Mouse (Mus musculus): ENCODE data around the gene Pde4c.
A peak's percentile ranks its signal among the peaks of the same experiment; 100 is the strongest.

Pde4c gene

DNA sequence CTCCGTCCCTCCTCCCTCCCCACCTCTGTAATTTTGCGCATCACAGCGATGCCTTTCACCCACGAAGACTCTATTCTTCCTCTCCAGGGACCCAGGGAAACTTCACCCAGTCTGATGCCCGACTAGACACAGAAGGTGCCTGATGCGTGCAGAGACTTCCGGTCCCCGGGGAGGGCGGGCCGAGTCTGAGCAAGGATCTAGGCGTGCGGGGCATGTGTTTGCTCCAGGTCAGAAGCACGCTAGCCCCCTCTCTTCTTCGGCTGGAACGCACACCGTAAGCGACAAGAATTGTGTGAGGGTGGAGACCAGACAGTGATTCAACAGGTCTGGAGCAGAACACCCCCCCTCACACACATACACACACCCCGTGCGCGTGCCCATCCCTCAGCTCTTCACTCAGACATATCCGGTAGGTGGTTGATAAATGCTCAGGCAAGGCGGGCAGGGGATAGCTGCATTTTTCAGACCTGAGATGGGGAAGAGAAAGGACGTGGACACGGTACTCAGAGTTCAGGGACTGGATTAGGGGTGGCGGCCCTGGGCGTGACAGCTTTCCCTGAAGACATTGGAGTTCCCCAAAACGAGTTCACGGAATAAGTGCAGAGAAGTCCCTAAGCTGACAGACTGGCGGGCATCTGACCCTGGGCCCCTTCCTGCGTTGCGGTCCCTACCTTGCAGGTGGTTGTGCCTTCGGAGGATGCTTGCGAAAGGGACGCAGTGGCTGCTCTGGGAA, 42.5 kb downstream of the Pde4c start:
- no peak for DNase-seq (ENCODE audit: low spot score in 2 of 2)

DNA sequence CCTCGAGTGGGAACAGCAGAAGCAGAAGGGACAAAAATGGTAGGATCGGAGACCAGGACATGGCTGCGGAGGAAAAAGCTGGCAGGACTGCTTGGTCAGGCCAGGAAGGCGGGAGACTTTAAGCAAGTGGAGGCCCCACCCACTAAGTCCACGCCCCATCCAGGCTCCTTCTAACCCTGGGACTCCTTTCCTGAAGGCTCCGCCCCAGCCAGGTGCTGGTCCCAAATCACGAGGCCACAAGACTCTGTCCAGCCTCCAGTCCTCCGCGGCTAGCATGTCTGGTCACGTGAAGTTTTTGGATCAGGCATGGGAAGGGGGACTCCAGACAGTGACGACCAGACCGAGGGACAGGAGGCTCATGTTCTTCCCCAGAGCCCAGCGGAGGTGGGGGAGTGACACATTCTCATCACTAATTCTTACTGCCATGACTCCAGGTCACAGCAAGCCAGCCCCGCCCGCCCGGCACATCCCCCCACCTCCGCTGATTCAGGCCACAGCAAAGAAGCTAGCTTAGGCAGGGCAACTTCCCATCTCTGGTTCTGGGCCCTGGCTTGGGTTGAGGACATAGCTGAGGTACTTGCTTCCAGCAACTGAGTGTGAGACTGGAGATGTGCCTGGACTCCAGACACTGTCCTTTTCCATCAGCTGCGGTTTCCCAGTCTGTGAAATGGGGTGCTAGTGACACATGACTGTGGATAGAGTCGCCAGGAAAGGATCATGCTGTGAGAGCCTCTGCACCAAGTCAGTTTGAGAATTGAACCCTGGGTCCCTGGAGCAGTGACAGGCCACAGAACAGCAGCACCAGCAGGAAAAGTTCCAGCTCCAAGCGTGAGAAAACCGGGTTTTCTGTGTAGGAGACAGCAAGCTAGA, 43.3 kb downstream of the Pde4c start:
- no peak for DNase-seq (ENCODE audit: low spot score in 2 of 2)

DNA sequence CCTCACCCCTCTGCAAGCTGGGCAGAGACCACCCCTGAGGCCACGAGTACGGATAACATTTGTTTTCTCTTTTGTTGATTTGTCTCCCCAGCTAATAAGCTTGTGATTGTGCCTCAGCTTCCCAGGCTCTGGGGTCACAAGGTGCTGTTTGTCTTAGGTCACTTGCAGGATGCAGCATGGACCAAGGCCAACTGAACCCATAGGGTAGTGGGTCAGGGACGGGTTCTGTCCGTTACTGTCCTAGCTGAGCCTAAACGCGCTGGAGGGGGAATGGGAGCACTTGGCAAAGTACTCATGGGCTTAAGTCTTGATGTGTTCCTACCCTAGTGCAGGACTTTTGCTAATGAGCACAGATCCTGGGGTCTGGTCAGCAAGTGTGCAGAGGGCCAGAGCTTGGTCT, 44.0 kb downstream of the Pde4c start:
- no peak for DNase-seq (ENCODE audit: low spot score in 2 of 2)

DNA sequence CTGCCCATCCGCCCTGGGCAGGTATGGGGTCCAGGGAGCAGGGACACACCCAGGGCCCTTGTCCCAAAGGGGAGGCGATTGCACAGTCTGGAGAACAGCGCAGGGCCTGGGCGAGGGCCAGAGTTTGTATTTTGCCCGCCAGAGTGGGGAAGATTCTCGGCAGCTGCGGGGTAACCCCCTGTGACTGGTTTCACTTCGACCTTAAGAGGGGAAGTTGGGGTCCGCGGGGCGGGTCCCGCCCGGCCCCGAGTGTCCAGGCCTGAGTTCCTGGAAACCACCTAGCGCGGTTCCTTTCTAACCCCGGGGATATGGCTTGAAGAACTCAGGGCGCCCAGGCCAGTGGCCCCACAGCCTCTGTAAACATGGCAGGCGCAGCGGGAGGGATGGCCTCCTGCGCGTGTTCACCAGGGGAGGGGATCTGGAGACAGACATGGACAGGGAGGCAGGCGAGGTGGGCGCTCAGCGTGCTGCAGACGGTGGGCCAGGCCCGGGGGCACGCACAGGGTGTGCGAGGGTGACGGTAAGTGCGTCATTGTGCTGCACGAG, 44.8 kb downstream of the Pde4c start:
- no peak for DNase-seq (ENCODE audit: low spot score in 2 of 2)

DNA sequence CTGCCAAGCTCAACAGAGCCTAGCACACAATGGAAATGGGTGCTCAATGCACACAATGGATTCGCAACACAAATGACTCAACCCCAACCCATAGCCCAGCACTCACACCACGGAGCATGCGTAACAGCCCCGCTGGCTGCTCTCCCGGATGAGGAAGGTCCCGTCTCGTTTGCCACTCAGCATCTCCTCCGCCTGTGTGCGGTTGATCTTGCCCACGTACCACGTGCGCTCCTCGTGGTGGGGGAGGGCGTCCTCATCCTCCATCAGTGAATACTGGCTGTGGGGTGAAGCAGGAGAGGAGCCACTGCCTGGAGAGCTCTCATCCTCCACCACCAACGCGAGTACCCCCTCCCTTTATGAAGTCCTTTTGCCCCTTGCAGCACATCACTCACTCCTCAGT, 45.4 kb downstream of the Pde4c start:
- DNase-seq (ENCODE audit: low spot score in 2 of 2), result no peak

DNA sequence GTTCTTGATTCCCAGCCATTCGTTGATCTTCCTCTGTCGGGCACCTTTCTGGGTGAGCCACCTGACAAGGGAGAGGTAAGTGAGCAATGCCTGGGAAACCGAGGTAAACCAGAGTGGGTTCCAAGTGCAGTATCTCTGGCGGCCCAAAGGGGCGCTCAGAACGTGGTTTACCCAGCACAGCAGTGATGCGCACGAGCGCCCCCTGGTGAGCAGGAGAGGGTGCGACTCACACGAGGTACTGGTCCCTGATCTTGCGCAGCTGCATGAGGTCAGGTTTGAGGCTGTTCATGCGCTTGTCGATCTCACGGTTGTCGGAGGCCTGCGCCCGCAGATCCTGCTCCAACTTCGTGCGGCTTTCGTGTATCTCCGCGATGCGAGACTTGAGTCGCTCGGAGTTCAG, 45.8 kb downstream of the Pde4c start:
- DNase-seq (ENCODE audit: low spot score in 2 of 2), result peak; percentile 86 to 95

DNA sequence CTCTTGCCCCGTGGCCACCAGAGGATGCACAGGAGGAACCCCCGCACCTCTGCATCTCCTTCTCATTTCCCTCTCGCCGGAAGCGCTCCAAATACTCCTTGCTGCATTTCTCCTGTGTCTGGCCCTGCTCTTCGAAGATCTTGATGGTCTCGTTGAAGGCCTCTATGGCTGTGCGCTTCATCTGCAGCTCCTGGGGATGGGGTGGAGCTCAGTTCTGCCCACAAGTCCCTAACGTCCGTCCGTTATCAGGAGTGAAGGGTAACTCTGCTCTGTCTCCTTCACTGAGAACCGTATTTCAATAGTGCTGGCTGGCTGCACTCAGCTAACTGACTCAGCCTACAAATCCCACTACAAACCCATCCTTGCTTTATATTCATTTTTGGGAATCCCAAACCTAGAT, 46.3 kb downstream of the Pde4c start:
- DNase-seq (ENCODE audit: low spot score in 2 of 2), result no peak

DNA sequence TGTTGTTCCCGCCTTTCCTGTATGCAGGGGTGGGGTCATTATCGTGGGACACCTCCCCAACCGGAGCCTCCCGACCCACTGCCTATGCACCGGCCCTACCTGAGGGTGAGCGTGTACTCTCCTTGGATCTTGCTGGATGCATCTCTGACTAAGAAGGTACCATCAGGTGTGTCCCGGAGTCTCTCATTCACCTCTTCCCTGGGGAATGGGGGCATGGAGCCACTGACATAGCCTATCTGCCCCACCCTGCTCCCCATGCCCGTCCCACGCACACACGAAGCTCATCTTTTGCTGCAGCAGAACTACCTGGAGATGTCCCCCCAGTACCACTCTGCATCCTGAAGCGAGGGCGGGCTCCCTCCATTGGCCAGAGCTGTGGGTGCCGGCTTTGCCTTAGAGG, 47.2 kb downstream of the Pde4c start:
- no peak for DNase-seq (ENCODE audit: low spot score in 2 of 2)

DNA sequence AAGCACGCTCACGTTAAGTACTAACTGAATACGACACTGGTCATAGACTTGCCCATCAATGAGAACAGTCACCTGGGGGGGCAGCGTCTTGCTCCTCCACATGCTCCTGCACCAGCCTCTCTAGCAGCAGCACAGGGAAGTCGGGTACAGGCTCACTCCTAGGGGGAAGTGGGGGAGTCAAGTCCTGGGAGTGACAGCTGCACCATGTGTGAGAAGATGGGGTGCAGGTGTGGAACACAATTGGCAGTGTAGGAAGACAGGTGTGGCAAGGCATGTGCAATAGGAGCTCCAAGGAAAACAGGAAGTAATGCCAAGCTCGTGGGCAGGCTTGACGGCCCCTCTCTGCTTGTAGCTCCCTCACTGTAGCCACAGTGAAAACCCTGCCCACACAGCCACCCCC, 47.7 kb downstream of the Pde4c start:
- no peak for DNase-seq (ENCODE audit: low spot score in 2 of 2)

DNA sequence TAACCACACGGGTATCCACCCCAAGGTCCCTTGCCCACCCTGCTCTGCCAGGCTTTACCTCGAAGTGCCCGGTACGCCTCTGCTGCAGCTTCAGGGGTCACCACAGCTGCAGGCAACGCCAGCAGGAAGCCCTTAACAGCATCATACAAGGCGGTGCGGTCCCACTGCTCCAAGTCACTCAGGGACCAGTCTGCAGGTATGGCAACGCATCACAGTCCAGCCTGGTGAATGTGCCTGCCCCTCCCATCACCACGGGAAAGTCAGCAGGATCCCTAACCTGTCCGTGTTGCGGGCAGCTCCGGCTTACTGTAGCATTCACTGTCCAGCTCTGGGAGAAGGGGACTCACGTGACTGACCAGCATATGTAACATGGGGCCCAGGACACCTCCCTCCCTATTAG, 48.6 kb downstream of the Pde4c start:
- DNase-seq (ENCODE audit: low spot score in 2 of 2), result no peak

DNA sequence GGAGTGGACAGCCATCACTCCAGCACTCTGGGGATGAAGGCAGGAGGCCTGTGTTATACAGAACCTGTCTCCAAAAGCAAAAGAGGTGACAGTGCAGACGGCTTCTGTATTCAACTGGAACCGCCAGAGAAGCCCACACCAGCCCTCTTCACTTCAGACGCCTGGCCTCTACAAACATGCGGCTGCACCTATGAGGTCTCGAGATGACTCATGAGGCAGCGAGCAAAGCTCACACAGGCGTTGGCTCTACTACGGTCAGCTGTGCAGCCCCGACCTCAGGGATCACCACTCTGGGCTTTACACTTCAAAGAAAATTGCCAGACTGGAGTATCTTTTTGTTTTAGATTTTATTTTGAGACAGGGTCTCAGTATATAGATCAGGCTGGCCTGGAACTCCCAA, 49.4 kb downstream of the Pde4c start:
- DNase-seq (ENCODE audit: low spot score in 2 of 2), result no peak

DNA sequence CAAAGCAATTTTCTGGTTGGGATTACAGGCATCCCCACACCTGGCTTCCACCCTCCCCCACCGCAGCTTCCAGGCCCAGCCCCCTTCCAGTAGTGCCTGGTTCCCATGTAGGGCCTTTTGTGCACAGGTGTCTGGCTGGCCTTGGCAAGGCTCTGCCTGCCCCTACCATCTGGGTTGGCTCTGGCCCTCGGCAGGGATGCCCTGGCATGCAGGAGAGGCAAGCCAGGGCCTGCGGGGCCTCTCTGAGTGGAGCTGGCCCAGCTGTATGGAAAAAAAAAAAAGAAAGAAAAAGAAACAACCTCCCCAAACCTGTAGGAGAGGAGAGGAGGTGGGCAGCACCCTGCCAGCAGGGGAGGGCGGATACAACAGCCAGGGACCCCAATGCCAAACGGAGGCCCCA, 49.9 kb downstream of the Pde4c start:
- DNase-seq (ENCODE audit: low spot score in 2 of 2), result no peak

DNA sequence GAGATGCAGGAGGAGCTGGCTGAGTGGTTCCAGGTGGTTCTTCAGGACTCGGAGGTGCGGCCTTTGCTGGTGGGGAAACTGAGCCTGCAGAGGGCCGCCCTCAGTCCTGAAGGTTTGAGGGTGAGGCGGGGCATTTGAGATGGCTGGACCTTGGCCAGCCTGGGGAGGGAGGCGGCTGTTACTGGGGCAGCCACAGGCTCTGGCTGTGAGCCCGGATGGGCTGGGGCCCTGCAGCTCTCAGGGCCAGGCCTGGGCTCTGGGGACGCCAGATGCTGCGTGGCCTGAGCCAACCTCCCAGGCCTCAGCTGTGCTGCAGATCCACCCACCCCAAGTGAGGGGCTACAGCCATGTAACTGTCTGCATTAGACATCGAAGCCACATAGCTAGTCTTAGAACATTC, 50.3 kb downstream of the Pde4c start:
- DNase-seq (ENCODE audit: low spot score in 2 of 2), result no peak

DNA sequence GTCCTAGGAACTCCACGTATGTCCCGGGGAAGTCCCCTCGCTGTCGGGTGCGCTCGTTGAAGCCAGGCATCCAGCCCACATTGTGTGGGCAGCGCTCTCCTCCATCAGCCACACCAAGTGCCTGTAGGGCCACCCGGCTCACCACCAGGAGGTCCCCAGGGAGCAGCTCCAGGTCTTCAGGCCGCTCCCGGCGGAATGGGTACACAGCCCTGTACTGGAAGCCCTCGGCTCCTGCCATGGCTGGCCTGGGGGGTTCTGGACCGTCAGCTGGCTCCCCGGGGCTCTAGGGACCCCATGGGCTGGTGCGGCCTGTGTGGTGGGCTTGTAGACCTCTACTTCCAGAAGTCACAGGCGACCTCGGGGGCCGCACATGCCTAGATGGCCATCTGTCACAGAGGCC, 51.2 kb downstream of the Pde4c start:
- no peak for DNase-seq (ENCODE audit: low spot score in 2 of 2)

DNA sequence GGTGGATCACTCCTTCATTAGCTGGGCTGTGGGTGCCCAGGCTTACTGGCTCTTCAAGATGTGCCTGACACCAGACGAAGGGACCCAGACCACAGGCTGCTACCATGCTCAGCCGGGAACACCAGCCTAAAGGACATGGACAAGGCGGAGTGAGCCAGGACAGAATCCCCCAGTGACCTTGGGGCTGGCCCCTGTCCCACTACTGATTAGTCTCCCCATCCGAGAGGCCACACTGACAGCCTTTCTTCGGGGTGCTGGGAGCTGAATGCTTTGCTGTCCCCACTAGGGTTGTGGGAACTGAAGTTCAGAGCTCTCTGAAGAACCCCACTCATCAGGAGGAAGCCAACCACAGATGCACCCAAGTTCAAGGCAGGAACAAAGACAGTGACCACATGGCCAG, 51.7 kb downstream of the Pde4c start:
- DNase-seq (ENCODE audit: low spot score in 2 of 2), result no peak

DNA sequence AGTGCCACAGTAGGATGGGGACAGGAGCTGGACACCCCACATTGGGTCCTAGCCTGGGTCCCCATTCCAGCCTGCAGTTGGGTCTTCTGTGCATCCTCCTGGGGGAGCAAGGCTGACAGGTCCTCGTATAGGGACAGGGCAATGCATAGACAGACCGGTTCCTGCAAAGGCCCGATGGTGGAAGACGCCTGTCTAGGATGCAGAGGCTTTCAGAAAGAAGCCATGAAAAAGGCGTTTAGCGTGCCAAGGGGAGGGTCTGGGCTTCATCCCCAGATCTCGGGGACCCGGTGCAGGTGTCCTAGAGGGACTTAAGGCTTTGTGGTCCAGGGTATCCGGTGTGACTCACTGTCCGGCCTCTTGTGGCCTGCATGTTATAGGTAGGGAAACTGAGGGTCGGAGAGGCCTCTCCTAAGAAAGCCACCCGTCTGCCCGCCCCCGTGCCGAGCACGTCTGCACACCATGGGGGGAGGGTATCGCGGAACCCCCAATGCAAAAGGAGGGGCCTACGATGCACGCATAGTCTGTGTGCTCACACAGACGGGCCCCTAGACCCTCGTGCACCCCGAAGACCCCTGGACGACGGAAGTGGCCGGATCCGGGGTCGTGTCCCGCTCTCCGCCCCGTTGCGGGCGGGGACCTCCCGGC, 52.5 kb downstream of the Pde4c start:
- DNase-seq (ENCODE audit: low spot score in 2 of 2), result no peak

DNA sequence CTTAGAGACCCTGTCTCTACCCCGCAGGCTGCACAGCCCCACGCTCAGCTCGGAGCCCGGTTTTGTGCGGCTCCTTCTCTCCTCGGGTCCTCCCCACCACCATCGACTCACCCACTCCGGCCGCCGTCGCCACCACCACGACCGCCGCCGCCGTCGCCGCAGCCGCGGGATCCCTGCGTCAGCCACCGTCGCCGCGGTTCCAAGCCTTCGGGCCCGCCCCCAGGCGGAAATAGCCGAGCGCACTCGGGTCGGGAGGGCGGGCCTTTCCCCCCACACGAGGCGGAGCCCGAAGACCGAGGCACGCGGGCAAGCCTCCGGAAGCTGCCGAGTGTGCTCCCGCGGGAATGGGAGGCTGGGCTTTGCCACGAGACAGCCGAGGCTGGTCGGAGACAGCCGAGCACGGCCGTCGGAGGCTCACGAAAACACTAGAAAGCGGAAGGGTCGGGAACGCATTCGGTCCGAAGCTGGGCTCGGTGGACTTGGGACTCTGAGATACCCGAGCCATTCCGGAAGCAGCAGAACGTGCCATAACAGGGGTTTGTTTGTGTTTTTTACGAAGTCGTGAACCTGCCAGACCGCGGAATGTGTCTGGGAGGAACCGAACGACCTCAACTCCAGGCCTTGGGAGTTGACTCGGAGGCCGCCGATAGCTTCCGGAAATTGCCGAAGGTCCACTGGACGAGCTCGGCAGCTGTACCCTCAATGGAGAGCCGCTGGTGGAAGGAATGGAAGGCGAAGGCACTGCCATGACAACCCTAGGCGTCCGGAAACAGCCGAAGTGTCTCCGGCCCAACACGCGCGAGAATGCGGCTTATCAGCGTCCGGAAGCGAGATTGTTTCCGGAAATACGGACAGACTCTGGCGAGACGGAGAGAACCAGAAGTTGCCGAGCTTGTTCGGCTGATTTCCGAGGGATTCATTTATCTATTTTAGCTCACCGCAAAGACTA, 53.2 kb downstream of the Pde4c start, which contains the start of gene Pik3r2:
Pik3r2 (minus strand) TSS at position 218 of the 949 bp plus-strand sequence.
- DNase-seq (ENCODE audit: low spot score in 2 of 2), result peak; percentile 95 to 98

DNA sequence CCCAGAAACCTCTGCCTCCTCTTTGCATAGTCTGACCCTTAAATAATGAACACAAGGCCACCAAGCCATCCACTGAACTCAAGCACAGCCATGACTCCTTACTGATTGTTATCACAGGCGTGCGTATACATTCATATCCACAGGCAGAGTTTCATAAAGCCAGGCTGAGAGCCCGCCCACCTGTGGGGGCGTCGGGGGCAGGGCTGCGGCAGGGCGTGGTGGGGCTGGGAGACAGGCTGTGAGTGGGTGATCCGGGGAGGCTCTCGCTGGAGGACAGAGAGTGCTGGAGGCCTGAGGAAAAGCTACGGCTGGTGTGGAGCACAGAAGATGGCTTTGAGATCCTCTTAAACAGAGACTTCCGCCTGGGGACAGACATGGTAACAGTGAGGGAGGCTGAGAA, 56.6 kb downstream of the Pde4c start:
- DNase-seq (ENCODE audit: low spot score in 2 of 2), result no peak

DNA sequence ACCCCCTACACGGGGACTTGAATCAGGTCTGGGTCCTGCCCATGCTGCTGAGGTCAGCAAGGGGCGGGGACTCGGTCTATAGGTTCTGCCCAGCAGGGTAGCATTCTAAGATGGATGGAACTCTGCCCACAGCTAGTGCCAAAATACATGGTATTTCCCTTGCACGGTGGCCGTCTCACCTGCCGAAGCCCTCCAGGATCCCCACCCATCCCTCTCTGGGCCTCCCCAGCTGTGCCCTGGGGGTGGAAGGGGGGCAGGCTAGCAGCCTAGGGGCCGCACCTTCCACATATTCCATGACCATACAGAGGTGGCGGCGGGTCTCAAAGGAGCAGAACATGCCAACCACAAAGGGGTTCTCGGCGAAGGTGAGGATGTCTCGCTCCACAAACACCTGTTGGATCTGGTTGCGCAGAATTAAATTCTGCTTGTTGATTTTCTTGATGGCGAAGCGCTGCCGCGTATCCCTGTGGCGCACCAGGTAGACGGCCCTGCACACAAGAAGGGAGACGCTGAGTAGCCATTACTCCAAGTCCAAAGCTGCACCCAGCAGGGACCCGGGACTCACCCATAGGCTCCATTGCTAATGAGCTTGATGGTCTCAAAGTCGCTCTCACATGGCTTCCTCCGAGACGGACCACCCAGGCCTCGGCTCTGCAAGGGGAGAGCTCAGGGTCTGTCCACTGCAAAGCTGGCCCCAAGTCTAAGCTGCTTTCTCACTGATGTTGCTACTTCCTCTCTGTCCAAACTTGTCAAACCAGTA, 63.0 kb downstream of the Pde4c start:
- DNase-seq (ENCODE audit: low spot score in 2 of 2), result no peak

DNA sequence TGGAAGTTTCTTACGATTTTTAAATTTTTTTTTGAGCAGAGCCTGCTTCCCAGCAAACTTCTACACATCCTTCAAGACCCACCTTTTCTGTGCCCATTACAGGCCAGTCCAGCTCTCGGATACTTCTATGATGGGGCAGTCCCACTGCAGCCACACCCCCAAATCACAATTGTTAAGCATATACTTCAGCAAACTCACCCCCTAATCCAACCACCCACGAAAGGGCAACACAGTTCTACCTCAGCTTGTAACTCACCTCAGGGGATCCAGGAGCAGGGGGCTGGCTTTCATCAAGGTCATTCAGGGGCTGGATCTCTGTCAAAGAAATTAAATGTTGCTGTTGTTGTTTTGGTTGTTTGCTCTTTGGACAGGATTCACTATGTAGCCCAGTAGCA, 63.5 kb downstream of the Pde4c start:
- no peak for DNase-seq (ENCODE audit: low spot score in 2 of 2)

All from left cerebral cortex, adult 9 months (tissue).